Mouse (Mus musculus) kidney, postnatal 0 days (tissue): ENCODE measurements at regions not wholly inside any gene's neighbourhood (a gene's known extent, or its start where the extent isn't known, plus 50 kb on each side); places are given as distances from the start of the nearest gene placed in this dataset.
A peak's percentile ranks its signal among the peaks of the same experiment; 100 is the strongest.

ENCODE experiments used
- ATAC-seq: fragments of 200-750 bp; cut with Nextera tagmentation; replicated peaks from 2 replicates; pipeline ENCODE4 v1.8.0; 2017; ENCODE audit warnings: low read depth, moderate number of reproducible peaks, moderate TSS enrichment, moderate library complexity; ENCODE audit not compliant: low FRiP score
- DNase-seq: peaks from one replicate; pipeline ENCODE4 v3.0.0-alpha.2; 2016; ENCODE audit warnings: low spot score
- H3K27ac ChIP-seq: fragments of 300-500 bp; sonication (generic); 2 replicates; pipeline ENCODE4 v1.5.1; 2014; ENCODE audit warnings: mild to moderate bottlenecking
- H3K27me3 ChIP-seq: fragments of 300-500 bp; sonication (generic); 2 replicates; pipeline ENCODE4 v1.6.1; 2014; ENCODE audit warnings: low read length, mixed read lengths; ENCODE audit not compliant: insufficient read depth
- H3K36me3 ChIP-seq: fragments of 300-500 bp; sonication (generic); 2 replicates; pipeline ENCODE4 v1.6.1; 2014; ENCODE audit warnings: low read length, mixed read lengths; ENCODE audit not compliant: insufficient read depth
- H3K4me1 ChIP-seq: fragments of 300-500 bp; sonication (generic); replicated peaks from 2 replicates; pipeline ENCODE4 v1.6.1; 2014; ENCODE audit warnings: antibody characterized with exemption, low read length, mixed read lengths; ENCODE audit not compliant: insufficient read depth
- H3K4me2 ChIP-seq: fragments of 300-500 bp; sonication (generic); 2 replicates; pipeline ENCODE4 v1.6.1; 2014; ENCODE audit warnings: mild to moderate bottlenecking, low read length, moderate library complexity, mixed read lengths
- H3K4me3 ChIP-seq: fragments of 300-500 bp; sonication (generic); replicated peaks from 2 replicates; pipeline ENCODE4 v1.5.1; 2014; ENCODE audit warnings: low read depth, low read length
- H3K9ac ChIP-seq: fragments of 300-500 bp; sonication (generic); 2 replicates; pipeline ENCODE4 v1.6.1; 2014; ENCODE audit warnings: low read depth, low read length
- H3K9me3 ChIP-seq: fragments of 300-500 bp; sonication (generic); replicated peaks from 2 replicates; pipeline ENCODE4 v1.6.1; 2016; ENCODE audit warnings: low read length, inconsistent platforms, mixed read lengths
- CTCF ChIP-seq: IDR thresholded peaks from 2 replicates; pipeline ENCODE4 v1.5.1; 2016; ENCODE audit warnings: antibody characterized with exemption, low read depth, mild to moderate bottlenecking, moderate library complexity
- WGBS: fragments of 180-500 bp; shearing (Covaris S2); extraction: QIAGEN DNeasy Blood & Tissue Kit; methylation state at CpG from one replicate; pipeline ENCODE4 v1.1.7; 2014; 5-methylcytosine and 5-hydroxymethylcytosine counted together

DNA sequence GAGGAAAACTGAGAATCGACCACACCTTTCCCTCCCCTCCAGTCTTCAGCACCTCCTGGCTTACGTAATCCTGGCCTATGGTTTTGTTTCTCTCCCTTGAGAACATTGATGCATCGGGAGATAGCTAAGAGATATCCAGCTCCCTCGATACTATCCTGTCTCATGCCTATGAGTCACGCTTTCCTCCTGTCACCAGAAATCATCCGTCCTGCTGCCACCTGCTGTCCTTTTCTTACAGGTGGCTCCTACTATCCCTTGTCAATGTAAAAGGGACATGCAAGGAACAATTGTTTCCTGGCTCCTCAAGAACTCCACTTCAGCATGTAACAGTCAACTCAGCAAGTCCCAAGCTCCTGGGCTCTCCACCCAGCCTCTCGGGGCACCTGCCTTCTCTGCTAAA lies 261.7 kb upstream of the Usp24 start:
- no peak overlapping the region for H3K4me3 ChIP-seq
- H3K36me3 ChIP-seq, result no peaks in the 10 kb centered on the region
- H3K4me1 ChIP-seq, result no peaks in the 10 kb centered on the region
- no peaks in the 10 kb centered on the region for H3K27me3 ChIP-seq
- no peaks in the 10 kb centered on the region for H3K9me3 ChIP-seq
- no peak overlapping the region for H3K9ac ChIP-seq
- no peak overlapping the region for H3K4me2 ChIP-seq
- WGBS, result 65% methylated on average over 7 of the region's 7 CpGs
- no peak overlapping the region for H3K27ac ChIP-seq
- TF ChIP-seq CTCF, result peak; percentile 38; the same call in 1 of the 2 replicates
- DNase-seq (no peak), ATAC-seq (no peak)

- Histone ChIP-seq H3K4me3 (no peak overlapping the region), H3K36me3 (no peaks in the 10 kb centered on the region), H3K9me3 (no peaks in the 10 kb centered on the region), H3K4me1 (no peaks in the 10 kb centered on the region), H3K27me3 (no peaks in the 10 kb centered on the region), H3K4me2 (no peak overlapping the region), H3K27ac (no peak overlapping the region), H3K9ac (no peak overlapping the region)
- DNase-seq (no peak), ATAC-seq (no peak)
- WGBS, result 82% methylated on average over 12 of the region's 12 CpGs
- no peak for TF ChIP-seq CTCF
These were observed 253.4 kb upstream of the Usp24 start for GRCm38 (mm10) chr4:106062651-106063050.

DNA sequence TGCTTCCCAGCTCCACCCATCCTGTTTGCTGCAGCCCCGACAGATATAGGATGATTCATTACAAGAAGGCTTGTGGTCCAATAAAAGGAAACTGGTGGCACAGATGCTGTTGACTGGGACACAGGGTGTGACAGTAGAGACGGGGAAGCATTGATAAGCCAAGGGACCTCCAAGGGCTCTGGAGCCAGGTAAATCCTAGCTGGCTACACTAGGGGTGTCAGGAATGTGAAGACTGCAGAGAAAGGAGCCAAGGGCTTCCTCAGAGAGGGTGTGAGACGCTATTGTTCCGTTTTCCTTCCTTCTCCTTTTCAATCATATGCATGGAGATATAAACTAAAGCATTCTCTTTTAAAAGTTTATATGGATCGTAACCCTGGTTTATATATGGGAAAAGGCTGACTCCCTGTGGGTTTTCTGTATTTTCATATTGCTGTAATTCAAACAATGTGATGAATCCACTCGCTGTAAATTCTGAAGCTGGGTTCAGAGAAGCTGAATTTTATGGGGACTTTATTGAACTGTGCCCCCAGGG lies 252.1 kb upstream of the Usp24 start:
- no peaks in the 10 kb centered on the region for H3K27me3 ChIP-seq
- DNase-seq (peak; percentile 15), ATAC-seq (no peak)
- 42% methylated on average over 6 of the region's 6 CpGs for WGBS
- H3K27ac ChIP-seq, result no peak overlapping the region
- no peaks in the 10 kb centered on the region for H3K36me3 ChIP-seq
- H3K9me3 ChIP-seq, result no peaks in the 10 kb centered on the region
- H3K4me1 ChIP-seq, result no peaks in the 10 kb centered on the region
- no peak overlapping the region for H3K4me3 ChIP-seq
- no peak for TF ChIP-seq CTCF
- no peak overlapping the region for H3K9ac ChIP-seq
- no peak overlapping the region for H3K4me2 ChIP-seq

DNA sequence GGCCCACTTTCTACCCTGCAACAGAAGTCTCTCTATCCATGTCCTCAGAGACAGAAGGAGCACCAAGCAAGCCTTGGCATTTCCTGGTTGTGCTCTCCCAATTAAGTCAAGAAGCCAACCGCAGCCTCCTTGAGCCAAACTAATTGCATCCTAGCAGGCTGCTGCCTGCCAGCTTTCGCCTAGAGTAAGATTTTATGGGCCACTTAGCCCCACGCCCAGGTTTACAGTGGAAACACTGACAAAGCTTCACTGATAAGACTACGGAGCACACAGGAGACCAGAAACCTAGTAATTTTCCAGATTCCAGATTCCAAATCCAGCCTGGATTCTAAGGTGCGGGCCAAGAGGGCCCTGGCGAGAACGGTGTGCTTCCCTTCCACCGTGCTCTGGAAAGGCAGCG lies 249.0 kb upstream of the Usp24 start:
- no peak overlapping the region for H3K27ac ChIP-seq
- H3K27me3 ChIP-seq, result no peaks in the 10 kb centered on the region
- no peak overlapping the region for H3K9ac ChIP-seq
- DNase-seq (no peak), ATAC-seq (no peak)
- no peaks in the 10 kb centered on the region for H3K9me3 ChIP-seq
- H3K36me3 ChIP-seq, result no peaks in the 10 kb centered on the region
- no peaks in the 10 kb centered on the region for H3K4me1 ChIP-seq
- H3K4me3 ChIP-seq, result no peak overlapping the region
- TF ChIP-seq CTCF, result no peak
- no peak overlapping the region for H3K4me2 ChIP-seq
- WGBS, result 65% methylated on average over 9 of the region's 9 CpGs

GRCm38 (mm10) chr4:106083546-106083945 lies 232.5 kb upstream of the Usp24 start:
- ATAC-seq (no peak), DNase-seq (no peak)
- H3K9ac ChIP-seq, result no peak overlapping the region
- no peaks in the 10 kb centered on the region; the same call in 1 of the 2 replicates for H3K27me3 ChIP-seq
- no peaks in the 10 kb centered on the region for H3K36me3 ChIP-seq
- H3K4me2 ChIP-seq, result no peak overlapping the region
- TF ChIP-seq CTCF, result no peak
- H3K27ac ChIP-seq, result no peak overlapping the region
- H3K4me1 ChIP-seq, result no peaks in the 10 kb centered on the region
- H3K9me3 ChIP-seq, result no peaks in the 10 kb centered on the region
- no peak overlapping the region for H3K4me3 ChIP-seq

- Histone ChIP-seq H3K4me1 (peaks cover 10% of the 10 kb centered on the region), H3K4me3 (no peak overlapping the region), H3K27me3 (no peaks in the 10 kb centered on the region), H3K9me3 (no peaks in the 10 kb centered on the region), H3K27ac (peak overlapping the region; percentile 77), H3K9ac (no peak overlapping the region), H3K36me3 (no peaks in the 10 kb centered on the region), H3K4me2 (peak overlapping the region; percentile 5; the same call in 1 of the 2 replicates)
- TF ChIP-seq CTCF, result no peak; the same call in 1 of the 2 replicates
- peak; percentile 93 for DNase-seq
- WGBS, result 10% methylated on average over 9 of the region's 9 CpGs
- ATAC-seq, result peak; percentile 77
These were observed 223.9 kb upstream of the Usp24 start for GRCm38 (mm10) chr4:106091927-106092675.
